Mouse (Mus musculus): ENCODE results near the gene Zfp800. TPM values are rescaled to one million over a fixed set of nuclear protein-coding genes. Genes with fewer than 3 reads are reported as not detected.

Zfp800 gene
- polyA plus RNA-seq, 1 experiment from 2014 or later, result 23.2 TPM

GRCm38 (mm10) chr6:28218386-28218785 lies 179.4 kb downstream of the Zfp800 start:
- Histone ChIP-seq H3K9me3 (ENCODE audit: control insufficient read depth, low read length) (no peaks in the 10 kb centered on the region), H3K27me3 (ENCODE audit: control insufficient read depth, insufficient read depth, low read length) (no peaks in the 10 kb centered on the region), H3K27ac (ENCODE audit: low read depth, low read length) (no peak overlapping the region), H3K4me3 (ENCODE audit: low read length) (no peak overlapping the region), H3K4me2 (replicated peaks; ENCODE audit: low read depth, low read length) (no peak overlapping the region), H3K36me3 (ENCODE audit: control insufficient read depth, insufficient read depth, low read length) (no peaks in the 10 kb centered on the region), H3K9ac (ENCODE audit: low read depth, low read length) (no peak overlapping the region), H3K4me1 (ENCODE audit: control insufficient read depth, insufficient read depth, low read length) (no peaks in the 10 kb centered on the region)
- ATAC-seq (ENCODE audit: low FRiP score, low TSS enrichment), result no peak
- 77% methylated on average over 8 of the region's 8 CpGs for WGBS

- H3K9me3 ChIP-seq (ENCODE audit: control insufficient read depth, low read length), result no peaks in the 10 kb centered on the region
- no peaks in the 10 kb centered on the region for H3K27me3 ChIP-seq (ENCODE audit: control insufficient read depth, insufficient read depth, low read length)
- H3K4me3 ChIP-seq (ENCODE audit: low read length), result peak overlapping the region; percentile 62
- no peaks in the 10 kb centered on the region for H3K4me1 ChIP-seq (ENCODE audit: control insufficient read depth, insufficient read depth, low read length)
- H3K36me3 ChIP-seq (ENCODE audit: control insufficient read depth, insufficient read depth, low read length), result no peaks in the 10 kb centered on the region
- WGBS, result under 1% methylated on average over 65 of the region's 87 CpGs
- peak; percentile 94 for ATAC-seq (ENCODE audit: low FRiP score, low TSS enrichment)
- H3K4me2 ChIP-seq (replicated peaks; ENCODE audit: low read depth, low read length), result peak overlapping the region; percentile 79
- H3K9ac ChIP-seq (ENCODE audit: low read depth, low read length), result peak overlapping the region; percentile 72
- H3K27ac ChIP-seq (ENCODE audit: low read depth, low read length), result no peak overlapping the region
These were observed 182.4 kb downstream of the Zfp800 start for GRCm38 (mm10) chr6:28215268-28215954.

- 27% methylated on average over 13 of the region's 13 CpGs for WGBS
- Histone ChIP-seq H3K9me3 (ENCODE audit: control insufficient read depth, low read length) (no peaks in the 10 kb centered on the region), H3K27ac (ENCODE audit: low read depth, low read length) (no peak overlapping the region), H3K4me1 (ENCODE audit: control insufficient read depth, insufficient read depth, low read length) (no peaks in the 10 kb centered on the region), H3K36me3 (ENCODE audit: control insufficient read depth, insufficient read depth, low read length) (no peaks in the 10 kb centered on the region), H3K4me2 (replicated peaks; ENCODE audit: low read depth, low read length) (peak overlapping the region; percentile 79), H3K4me3 (ENCODE audit: low read length) (peak overlapping the region; percentile 62), H3K27me3 (ENCODE audit: control insufficient read depth, insufficient read depth, low read length) (no peaks in the 10 kb centered on the region), H3K9ac (ENCODE audit: low read depth, low read length) (peak overlapping the region; percentile 72)
- peak; percentile 50; the same call in 1 of the 2 replicates for ATAC-seq (ENCODE audit: low FRiP score, low TSS enrichment)
These were observed 183.0 kb downstream of the Zfp800 start for GRCm38 (mm10) chr6:28214658-28215267.

- H3K4me2 ChIP-seq (replicated peaks; ENCODE audit: low read depth, low read length), result no peak overlapping the region
- WGBS, result 47% methylated on average over 4 of the region's 4 CpGs
- no peaks in the 10 kb centered on the region for H3K9me3 ChIP-seq (ENCODE audit: control insufficient read depth, low read length)
- no peaks in the 10 kb centered on the region for H3K4me1 ChIP-seq (ENCODE audit: control insufficient read depth, insufficient read depth, low read length)
- no peaks in the 10 kb centered on the region for H3K36me3 ChIP-seq (ENCODE audit: control insufficient read depth, insufficient read depth, low read length)
- ATAC-seq (ENCODE audit: low FRiP score, low TSS enrichment), result no peak
- no peaks in the 10 kb centered on the region for H3K27me3 ChIP-seq (ENCODE audit: control insufficient read depth, insufficient read depth, low read length)
- no peak overlapping the region for H3K9ac ChIP-seq (ENCODE audit: low read depth, low read length)
- no peak overlapping the region for H3K4me3 ChIP-seq (ENCODE audit: low read length)
- H3K27ac ChIP-seq (ENCODE audit: low read depth, low read length), result no peak overlapping the region
These were observed 194.4 kb downstream of the Zfp800 start for GRCm38 (mm10) chr6:28203454-28203853.

GRCm38 (mm10) chr6:28202833-28203232 lies 195.0 kb downstream of the Zfp800 start:
- no peak for ATAC-seq (ENCODE audit: low FRiP score, low TSS enrichment)
- H3K9me3 ChIP-seq (ENCODE audit: control insufficient read depth, low read length), result no peaks in the 10 kb centered on the region

GRCm38 (mm10) chr6:28193901-28194300 lies 203.9 kb downstream of the Zfp800 start:
- ATAC-seq (ENCODE audit: low FRiP score, low TSS enrichment), result no peak
- H3K36me3 ChIP-seq (ENCODE audit: control insufficient read depth, insufficient read depth, low read length), result no peaks in the 10 kb centered on the region
- H3K4me1 ChIP-seq (ENCODE audit: control insufficient read depth, insufficient read depth, low read length), result no peaks in the 10 kb centered on the region
- no peak overlapping the region for H3K4me3 ChIP-seq (ENCODE audit: low read length)
- no peak overlapping the region for H3K9ac ChIP-seq (ENCODE audit: low read depth, low read length)
- no peak overlapping the region for H3K4me2 ChIP-seq (replicated peaks; ENCODE audit: low read depth, low read length)
- no peak overlapping the region for H3K27ac ChIP-seq (ENCODE audit: low read depth, low read length)
- no peaks in the 10 kb centered on the region for H3K9me3 ChIP-seq (ENCODE audit: control insufficient read depth, low read length)
- H3K27me3 ChIP-seq (ENCODE audit: control insufficient read depth, insufficient read depth, low read length), result no peaks in the 10 kb centered on the region
- WGBS, result 38% methylated on average over 2 of the region's 2 CpGs

More at GRCm38 (mm10) chr6:28202833-28203232, 195.0 kb downstream of the Zfp800 start:
- Histone ChIP-seq H3K27me3 (ENCODE audit: control insufficient read depth, insufficient read depth, low read length) (no peaks in the 10 kb centered on the region), H3K4me1 (ENCODE audit: control insufficient read depth, insufficient read depth, low read length) (no peaks in the 10 kb centered on the region), H3K4me3 (ENCODE audit: low read length) (no peak overlapping the region), H3K27ac (ENCODE audit: low read depth, low read length) (no peak overlapping the region), H3K36me3 (ENCODE audit: control insufficient read depth, insufficient read depth, low read length) (no peaks in the 10 kb centered on the region), H3K9ac (ENCODE audit: low read depth, low read length) (no peak overlapping the region), H3K4me2 (replicated peaks; ENCODE audit: low read depth, low read length) (no peak overlapping the region)
- 51% methylated on average over 6 of the region's 6 CpGs for WGBS

- no peaks in the 10 kb centered on the region for H3K9me3 ChIP-seq (ENCODE audit: control insufficient read depth, low read length)
- 87% methylated on average over 2 of the region's 2 CpGs for WGBS
- no peak overlapping the region for H3K9ac ChIP-seq (ENCODE audit: low read depth, low read length)
- H3K36me3 ChIP-seq (ENCODE audit: control insufficient read depth, insufficient read depth, low read length), result no peaks in the 10 kb centered on the region
- H3K27me3 ChIP-seq (ENCODE audit: control insufficient read depth, insufficient read depth, low read length), result no peaks in the 10 kb centered on the region
- no peak overlapping the region for H3K4me2 ChIP-seq (replicated peaks; ENCODE audit: low read depth, low read length)
- no peaks in the 10 kb centered on the region for H3K4me1 ChIP-seq (ENCODE audit: control insufficient read depth, insufficient read depth, low read length)
- H3K4me3 ChIP-seq (ENCODE audit: low read length), result no peak overlapping the region
- H3K27ac ChIP-seq (ENCODE audit: low read depth, low read length), result no peak overlapping the region
- ATAC-seq (ENCODE audit: low FRiP score, low TSS enrichment), result no peak
These were observed 205.9 kb downstream of the Zfp800 start for GRCm38 (mm10) chr6:28191935-28192334.

Other genes with a start within 250 kb of the Zfp800 start
- 283 and 293 TPM in 2 replicates for gene Arf5, start 25.6 kb upstream of the Zfp800 start, polyA plus RNA-seq (2014; fragmentation: Nextera tagmentation; extraction: Ambion mirVana)
- not detected in 2 replicates for gene Fscn3, start 29.8 kb upstream of the Zfp800 start, polyA plus RNA-seq (2014; fragmentation: Nextera tagmentation; extraction: Ambion mirVana)
- gene Gcc1, start 30.4 kb upstream of the Zfp800 start, polyA plus RNA-seq (2014; fragmentation: Nextera tagmentation; extraction: Ambion mirVana), result 4.8 and 8.0 TPM in 2 replicates
- not detected in 2 replicates for gene Pax4, start 51.3 kb upstream of the Zfp800 start, polyA plus RNA-seq (2014; fragmentation: Nextera tagmentation; extraction: Ambion mirVana)
- gene Snd1, start 77.1 kb upstream of the Zfp800 start, polyA plus RNA-seq (2014; fragmentation: Nextera tagmentation; extraction: Ambion mirVana), result 64.1 and 127 TPM in 2 replicates

Data from kidney, embryonic 14.5 days (tissue).